Mouse (Mus musculus) layer of hippocampus, adult 11-12 months (tissue): ENCODE measurements at regions not wholly inside any gene's neighbourhood (a gene's known extent, or its start where the extent isn't known, plus 50 kb on each side); places are given as distances from the start of the nearest gene placed in this dataset.

Experiments used
- DNase-seq: peaks from one replicate; pipeline ENCODE4 v3.0.0; 2022; ENCODE audit warnings: low spot score

GRCm38 (mm10) chr5:78621987-78622854 lies 1214.4 kb upstream of the Igfbp7 start:
- DNase-seq, result peak; percentile 82

GRCm38 (mm10) chr5:78608317-78608716 lies 1200.5 kb upstream of the Igfbp7 start:
- DNase-seq, result no peak

- no peak for DNase-seq
Observed at GRCm38 (mm10) chr5:78602599-78602998, 1194.8 kb upstream of the Igfbp7 start.

- DNase-seq, result peak; percentile 78
Observed at GRCm38 (mm10) chr5:78584823-78585222, 1177.0 kb upstream of the Igfbp7 start.

- no peak for DNase-seq
Observed at GRCm38 (mm10) chr5:78556946-78557345, 1149.1 kb upstream of the Igfbp7 start.

- no peak for DNase-seq
Observed at GRCm38 (mm10) chr5:78535308-78535707, 1127.5 kb upstream of the Igfbp7 start.
